Mouse (Mus musculus) lung, postnatal 0 days (tissue): ENCODE data around the gene Dcbld2.

ENCODE experiments used
- CTCF ChIP-seq: IDR thresholded peaks from 2 replicates; pipeline ENCODE4 v1.5.1; 2016; ENCODE audit warnings: antibody characterized with exemption, mild to moderate bottlenecking
- EP300 ChIP-seq: IDR thresholded peaks from 2 replicates; pipeline ENCODE4 v1.6.1; 2016; ENCODE audit warnings: antibody characterized with exemption, mild to moderate bottlenecking, control low read depth

DNA sequence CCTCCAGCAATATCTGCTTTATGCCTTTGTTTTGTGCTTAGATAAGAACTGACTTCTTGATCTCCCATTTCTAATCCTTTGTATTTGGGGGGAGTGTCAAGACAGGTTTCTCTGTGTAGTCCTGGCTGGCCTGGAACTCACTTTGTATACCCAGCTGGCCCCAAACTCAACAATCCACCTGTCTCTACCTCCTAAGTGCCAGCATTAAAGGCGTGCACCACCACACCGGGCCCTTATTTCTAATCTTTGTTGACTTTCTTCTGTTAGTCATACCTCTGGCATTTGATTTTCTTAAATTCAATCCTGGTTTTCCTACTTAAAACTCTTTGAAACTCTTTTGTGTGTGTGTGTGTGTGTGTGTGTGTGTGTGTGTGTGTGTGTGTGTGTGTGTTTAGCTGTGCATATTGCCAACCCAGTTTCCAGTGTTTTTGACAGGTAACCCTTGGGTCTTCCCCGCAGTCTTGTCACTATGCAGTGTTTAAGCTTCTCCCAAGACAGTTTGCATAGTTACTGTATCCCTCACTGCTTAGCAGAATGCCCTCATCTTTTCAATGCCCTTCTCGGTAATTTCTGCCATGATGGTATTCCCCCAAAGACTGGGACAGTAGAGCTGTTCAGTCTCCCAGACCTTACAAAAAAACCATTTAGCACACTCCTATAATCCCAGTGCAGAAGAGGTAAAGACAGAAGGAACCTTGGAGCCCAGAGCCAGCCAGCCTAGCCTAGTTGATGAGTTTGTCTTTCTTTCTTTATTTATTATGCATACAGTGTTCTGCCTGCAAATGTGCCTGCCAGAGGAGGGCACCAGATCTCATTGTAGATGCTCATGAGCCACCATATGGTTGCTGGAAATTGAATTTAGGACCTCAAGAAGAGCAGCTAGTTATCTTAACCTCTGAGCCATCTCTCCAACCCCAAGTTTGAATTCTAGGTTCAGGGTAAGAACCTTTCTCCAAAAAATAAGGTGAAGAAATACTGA lies 38.3 kb downstream of the Dcbld2 start:
- TF ChIP-seq CTCF (peak; percentile 38), EP300 (peak; percentile 39; the same call in 1 of the 2 replicates)
